Mouse (Mus musculus) heart, embryonic 10.5 days (tissue): ENCODE results near the gene Klhdc1. TPM values are rescaled to one million over a fixed set of nuclear protein-coding genes. Genes with fewer than 3 reads are reported as not detected.

Experiments used
- DNase-seq: peaks from one replicate; pipeline ENCODE4 v3.0.0-alpha.2; 2017; ENCODE audit warnings: low spot score
- H3K27ac ChIP-seq: fragments of 300-500 bp; sonication (generic); 2 replicates; pipeline ENCODE4 v1.5.1; 2016; ENCODE audit warnings: mild to moderate bottlenecking
- H3K27me3 ChIP-seq: fragments of 300-500 bp; sonication (generic); 2 replicates; pipeline ENCODE4 v1.6.1; 2016; ENCODE audit warnings: mild to moderate bottlenecking; ENCODE audit not compliant: poor library complexity, insufficient read depth, severe bottlenecking
- H3K36me3 ChIP-seq: fragments of 300-500 bp; sonication (generic); 2 replicates; pipeline ENCODE4 v1.6.1; 2016; ENCODE audit warnings: mild to moderate bottlenecking, moderate library complexity
- H3K4me1 ChIP-seq: fragments of 300-500 bp; sonication (generic); 2 replicates; pipeline ENCODE4 v1.6.1; 2016; ENCODE audit warnings: mild to moderate bottlenecking
- H3K4me3 ChIP-seq: fragments of 300-500 bp; sonication (generic); 2 replicates; pipeline ENCODE4 v1.5.1; 2016; ENCODE audit warnings: mild to moderate bottlenecking, moderate library complexity
- H3K9me3 ChIP-seq: fragments of 300-500 bp; sonication (generic); 2 replicates; pipeline ENCODE4 v1.6.1; 2016; ENCODE audit warnings: mild to moderate bottlenecking, moderate library complexity
- WGBS: fragments of 180-500 bp; shearing (Covaris S2); methylation state at CpG from one replicate; pipeline ENCODE4 v1.1.7; 2016; 5-methylcytosine and 5-hydroxymethylcytosine counted together
- polyA plus RNA-seq: library from polyadenylated mRNA; unstranded; fragments of >200 nt; fragmentation: Nextera tagmentation; extraction: Ambion mirVana; gene quantifications from 2 replicates; pipeline ENCODE4 v1.2.1, GENCODE M21; 2016

The Klhdc1 gene
- polyA plus RNA-seq, 1 experiment from 2014 or later: 3.5 TPM

- H3K27ac ChIP-seq: no peak overlapping the region
- 89% methylated on average over 18 of the region's 18 CpGs for WGBS
- H3K4me1 ChIP-seq: no peaks in the 10 kb centered on the region
- peaks cover 79% of the 10 kb centered on the region for H3K36me3 ChIP-seq
- H3K4me3 ChIP-seq: no peak overlapping the region
- DNase-seq: peak; percentile 68
- no peaks in the 10 kb centered on the region for H3K27me3 ChIP-seq
- H3K9me3 ChIP-seq: no peaks in the 10 kb centered on the region
These were observed 30.7 kb upstream of the Klhdc1 start for GRCm38 (mm10) chr12:69210056-69210979.

- peaks cover 84% of the 10 kb centered on the region for H3K36me3 ChIP-seq
- no peak overlapping the region for H3K27ac ChIP-seq
- no peaks in the 10 kb centered on the region for H3K9me3 ChIP-seq
- H3K27me3 ChIP-seq: no peaks in the 10 kb centered on the region
- H3K4me3 ChIP-seq: no peak overlapping the region
- WGBS: 71% methylated on average over 5 of the region's 5 CpGs
- H3K4me1 ChIP-seq: no peaks in the 10 kb centered on the region
- DNase-seq: peak; percentile 66
These were observed 29.9 kb upstream of the Klhdc1 start for GRCm38 (mm10) chr12:69211057-69211456.

GRCm38 (mm10) chr12:69213186-69213777, 27.7 kb upstream of the Klhdc1 start:
- Histone ChIP-seq H3K4me1 (no peaks in the 10 kb centered on the region), H3K27ac (no peak overlapping the region), H3K36me3 (peaks cover 88% of the 10 kb centered on the region), H3K27me3 (no peaks in the 10 kb centered on the region), H3K9me3 (no peaks in the 10 kb centered on the region), H3K4me3 (no peak overlapping the region)
- peak; percentile 66 for DNase-seq
- WGBS: 91% methylated on average over 13 of the region's 13 CpGs

GRCm38 (mm10) chr12:69214393-69214792, 26.6 kb upstream of the Klhdc1 start:
- no peaks in the 10 kb centered on the region for H3K27me3 ChIP-seq
- H3K27ac ChIP-seq: no peak overlapping the region
- peak; percentile 43 for DNase-seq
- no peaks in the 10 kb centered on the region for H3K4me1 ChIP-seq
- 93% methylated on average over 7 of the region's 7 CpGs for WGBS
- no peak overlapping the region for H3K4me3 ChIP-seq
- H3K36me3 ChIP-seq: peaks cover 89% of the 10 kb centered on the region
- no peaks in the 10 kb centered on the region for H3K9me3 ChIP-seq

GRCm38 (mm10) chr12:69215000-69215785, 25.8 kb upstream of the Klhdc1 start:
- H3K36me3 ChIP-seq: peaks cover 89% of the 10 kb centered on the region
- no peaks in the 10 kb centered on the region for H3K4me1 ChIP-seq
- DNase-seq: peak; percentile 28
- no peak overlapping the region for H3K27ac ChIP-seq
- no peaks in the 10 kb centered on the region for H3K27me3 ChIP-seq
- H3K4me3 ChIP-seq: no peak overlapping the region
- no peaks in the 10 kb centered on the region for H3K9me3 ChIP-seq
- WGBS: 89% methylated on average over 3 of the region's 3 CpGs

GRCm38 (mm10) chr12:69216587-69216986, 24.4 kb upstream of the Klhdc1 start:
- H3K36me3 ChIP-seq: peaks cover 95% of the 10 kb centered on the region
- H3K27me3 ChIP-seq: no peaks in the 10 kb centered on the region
- H3K9me3 ChIP-seq: no peaks in the 10 kb centered on the region
- H3K4me1 ChIP-seq: no peaks in the 10 kb centered on the region
- H3K27ac ChIP-seq: no peak overlapping the region
- 88% methylated on average over 7 of the region's 7 CpGs for WGBS
- H3K4me3 ChIP-seq: no peak overlapping the region
- DNase-seq: peak; percentile 22

- Histone ChIP-seq H3K27ac (no peak overlapping the region), H3K4me3 (no peak overlapping the region), H3K27me3 (no peaks in the 10 kb centered on the region), H3K9me3 (no peaks in the 10 kb centered on the region), H3K4me1 (no peaks in the 10 kb centered on the region), H3K36me3 (peaks cover 72% of the 10 kb centered on the region)
- 88% methylated on average over 19 of the region's 19 CpGs for WGBS
- no peak for DNase-seq
These were observed 20.2 kb upstream of the Klhdc1 start for GRCm38 (mm10) chr12:69220613-69221277.

- DNase-seq: peak; percentile 95
These were observed 13.1 kb upstream of the Klhdc1 start, which contains the start of gene Pole2 for GRCm38 (mm10) chr12:69227776-69228466. Pole2 (minus strand) TSS chr12:69228195.

GRCm38 (mm10) chr12:69229251-69229650, 11.7 kb upstream of the Klhdc1 start:
- no peaks in the 10 kb centered on the region for H3K9me3 ChIP-seq
- 59% methylated on average over 2 of the region's 2 CpGs for WGBS

More at GRCm38 (mm10) chr12:69227776-69228466, 13.1 kb upstream of the Klhdc1 start, which contains the start of gene Pole2:
- H3K27me3 ChIP-seq: no peaks in the 10 kb centered on the region
- no peaks in the 10 kb centered on the region for H3K9me3 ChIP-seq
- H3K4me3 ChIP-seq: peak within 1 kb of the TSS; percentile 81
- H3K27ac ChIP-seq: peak within 1 kb of the TSS; percentile 93
- under 1% methylated on average over 37 of the region's 37 CpGs for WGBS
- peaks cover 21% of the 10 kb centered on the region for H3K36me3 ChIP-seq
- peaks cover 6% of the 10 kb centered on the region; the same call in 1 of the 2 replicates for H3K4me1 ChIP-seq

GRCm38 (mm10) chr12:69235782-69236181, 5.2 kb upstream of the Klhdc1 start:
- Histone ChIP-seq H3K36me3 (no peaks in the 10 kb centered on the region), H3K4me1 (0 out of 2 replicates have a peak, but pooled peaks cover 3% of the 10 kb centered on the region), H3K27me3 (no peaks in the 10 kb centered on the region), H3K4me3 (no peak overlapping the region), H3K27ac (no peak overlapping the region), H3K9me3 (no peaks in the 10 kb centered on the region)
- 84% methylated on average over 6 of the region's 6 CpGs for WGBS
- DNase-seq: no peak

More at GRCm38 (mm10) chr12:69229251-69229650, 11.7 kb upstream of the Klhdc1 start:
- Histone ChIP-seq H3K4me1 (peaks cover 6% of the 10 kb centered on the region; the same call in 1 of the 2 replicates), H3K27ac (no peak overlapping the region), H3K4me3 (no peak overlapping the region), H3K27me3 (no peaks in the 10 kb centered on the region), H3K36me3 (peaks cover 16% of the 10 kb centered on the region)
- no peak for DNase-seq

- no peaks in the 10 kb centered on the region for H3K36me3 ChIP-seq
- 0 out of 2 replicates have a peak, but pooled peaks cover 7% of the 10 kb centered on the region for H3K4me1 ChIP-seq
- WGBS: 43% methylated on average over 3 of the region's 3 CpGs
- DNase-seq: no peak
- H3K27me3 ChIP-seq: no peaks in the 10 kb centered on the region
- no peaks in the 10 kb centered on the region for H3K9me3 ChIP-seq
- no peak overlapping the region for H3K27ac ChIP-seq
- H3K4me3 ChIP-seq: no peak overlapping the region
These were observed 2.7 kb upstream of the Klhdc1 start for GRCm38 (mm10) chr12:69238284-69238683.

GRCm38 (mm10) chr12:69241405-69241770, 412 bp downstream of the Klhdc1 start:
- DNase-seq: no peak
- Histone ChIP-seq H3K4me1 (0 out of 2 replicates have a peak, but pooled peaks cover 7% of the 10 kb centered on the region), H3K36me3 (no peaks in the 10 kb centered on the region), H3K27ac (peak overlapping the region; percentile 97), H3K4me3 (peak overlapping the region; percentile 89), H3K9me3 (no peaks in the 10 kb centered on the region), H3K27me3 (no peaks in the 10 kb centered on the region)
- 0% methylated on average over 3 of the region's 3 CpGs for WGBS
